Mouse (Mus musculus): Measurements from ENCODE around the gene Glyr1. TPM values are rescaled to one million over a fixed set of nuclear protein-coding genes. Genes with fewer than 3 reads are reported as not detected.

Gene Glyr1
- polyA plus RNA-seq (2012; rRNA removed; ENCODE audit: low replicate concordance): 51.4 and 80.5 TPM in 2 replicates

GRCm38 (mm10) chr16:5049774-5050234 lies at the start of gene Glyr1, which contains the start of gene Ubn1:
TSS of gene Glyr1 (minus strand) at chr16:5049863.
TSS of gene Ubn1 (plus strand) at chr16:5050057.

GRCm38 (mm10) chr16:5013054-5013838 lies 36.4 kb downstream of the Glyr1 start, which contains the start of gene Rogdi:
TSS of gene Rogdi (minus strand) at chr16:5013553.

GRCm38 (mm10) chr16:5007067-5007466 lies 42.6 kb downstream of the Glyr1 start, which contains the start of gene Smim22:
TSS of gene Smim22 (plus strand) at chr16:5007288.

GRCm38 (mm10) chr16:4997553-4997952 lies 52.1 kb downstream of the Glyr1 start, which contains the start of gene Sept12:
TSS of gene Sept12 (minus strand) at chr16:4997852.

Other genes starting within 250 kb of the Glyr1 start
- 0.13 TPM in 1 of 2 replicates, not detected in the other for gene 4930562C15Rik, start 214.4 kb downstream of the Glyr1 start, polyA plus RNA-seq (2012; rRNA removed; ENCODE audit: low replicate concordance)
- 44.3 and 89.8 TPM in 2 replicates for gene Ubald1, start 169.5 kb downstream of the Glyr1 start, polyA plus RNA-seq (2012; rRNA removed; ENCODE audit: low replicate concordance)
- gene Mgrn1, start 163.6 kb downstream of the Glyr1 start, polyA plus RNA-seq (2012; rRNA removed; ENCODE audit: low replicate concordance): 141 and 173 TPM in 2 replicates
- gene Nudt16l1, start 111.1 kb downstream of the Glyr1 start, polyA plus RNA-seq (2012; rRNA removed; ENCODE audit: low replicate concordance): 104 and 109 TPM in 2 replicates
- gene Anks3, start 85.7 kb downstream of the Glyr1 start, polyA plus RNA-seq (2012; rRNA removed; ENCODE audit: low replicate concordance): 49.7 and 51.0 TPM in 2 replicates
- not detected in 2 replicates for gene Sept12, start 52.0 kb downstream of the Glyr1 start, polyA plus RNA-seq (2012; rRNA removed; ENCODE audit: low replicate concordance)
- gene Smim22, start 42.6 kb downstream of the Glyr1 start, polyA plus RNA-seq (2012; rRNA removed; ENCODE audit: low replicate concordance): 19.8 and 26.5 TPM in 2 replicates
- gene Rogdi, start 36.3 kb downstream of the Glyr1 start, polyA plus RNA-seq (2012; rRNA removed; ENCODE audit: low replicate concordance): 134 and 212 TPM in 2 replicates
- 32.7 and 45.9 TPM in 2 replicates for gene Ubn1, start 194 bp upstream of the Glyr1 start, polyA plus RNA-seq (2012; rRNA removed; ENCODE audit: low replicate concordance)
- 2.0 and 3.6 TPM in 2 replicates for gene Ppl, start 82.6 kb upstream of the Glyr1 start, polyA plus RNA-seq (2012; rRNA removed; ENCODE audit: low replicate concordance)
- gene Sec14l5, start 97.2 kb upstream of the Glyr1 start, polyA plus RNA-seq (2012; rRNA removed; ENCODE audit: low replicate concordance): 0.26 and 8.9 TPM in 2 replicates
- 47.9 and 52.6 TPM in 2 replicates for gene Nagpa, start 154.1 kb upstream of the Glyr1 start, polyA plus RNA-seq (2012; rRNA removed; ENCODE audit: low replicate concordance)
- gene AU021092, start 172.4 kb upstream of the Glyr1 start, polyA plus RNA-seq (2012; rRNA removed; ENCODE audit: low replicate concordance): 3.4 and 3.8 TPM in 2 replicates
- 63.7 and 65.6 TPM in 2 replicates for gene Alg1, start 183.8 kb upstream of the Glyr1 start, polyA plus RNA-seq (2012; rRNA removed; ENCODE audit: low replicate concordance)
- 58.8 and 76.6 TPM in 2 replicates for gene Eef2kmt, start 206.1 kb upstream of the Glyr1 start, polyA plus RNA-seq (2012; rRNA removed; ENCODE audit: low replicate concordance)